Comparison of ENCODE assay signal across 8 mouse cellular contexts in the genomic region with DNA sequence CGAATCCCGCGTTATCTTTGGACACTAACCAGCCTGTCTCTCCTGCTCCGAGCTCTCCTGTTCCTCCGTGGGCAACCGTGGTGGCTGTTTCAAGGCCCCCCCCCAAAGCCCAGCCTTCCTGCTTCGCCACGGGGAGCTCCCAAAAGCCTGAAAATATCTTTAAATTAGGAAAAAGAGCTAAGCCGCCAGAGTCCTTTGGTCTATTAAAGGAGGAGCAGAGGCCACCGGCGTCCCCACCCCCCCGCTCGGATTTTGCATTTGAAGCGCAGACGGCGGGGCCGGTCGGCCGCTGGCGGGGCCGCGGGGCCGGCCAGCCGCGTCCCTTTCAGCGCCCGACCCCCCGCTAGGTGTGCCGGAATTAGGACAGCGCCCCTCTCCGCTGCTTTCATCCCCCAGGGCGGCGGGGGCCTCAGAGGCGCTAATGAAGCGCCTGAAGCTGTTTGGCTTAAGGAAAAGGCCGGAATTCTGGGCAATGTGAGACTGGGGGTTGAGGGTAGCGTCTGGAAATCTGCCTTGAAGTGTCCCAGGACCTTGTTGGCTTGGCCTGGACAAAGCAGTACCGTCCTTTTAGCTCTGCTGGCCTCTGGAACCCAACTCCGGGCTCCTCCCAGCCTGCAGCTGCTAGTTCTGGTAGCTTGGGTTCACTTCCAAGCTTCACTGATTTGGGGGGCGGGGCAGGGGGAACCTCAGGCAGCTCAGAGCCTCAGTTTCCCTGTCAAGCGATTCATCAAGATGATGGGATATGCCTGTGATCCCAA. TPM values are rescaled to one million over a fixed set of nuclear protein-coding genes. Genes with fewer than 3 reads are reported as not detected.
DNase-seq lines count a peak whose midpoint lies in the region; ATAC-seq and TF ChIP-seq lines count a peak whose summit lies in the region.

No protein-coding gene starts in this region.

- no peaks in the 10 kb centered on the region for H3K79me2 ChIP-seq in heart, adult 2 months (replicated peaks; ENCODE audit: control insufficient read depth, insufficient read depth, low read length)

- TF ChIP-seq EP300 in heart, adult 2 months (IDR thresholded peaks at IDR 0.05; ENCODE audit: insufficient read depth, low read depth, low read length) = no peak

- no peaks in the 10 kb centered on the region for H3K36me3 ChIP-seq in heart, adult 2 months (ENCODE audit: control insufficient read depth, insufficient read depth, low read length)
- H3K36me3 ChIP-seq in forebrain, embryonic 12.5 days (replicated peaks) = no peaks in the 10 kb centered on the region
- no peaks in the 10 kb centered on the region for H3K36me3 ChIP-seq in limb, embryonic 11.5 days (ENCODE audit: control insufficient read depth, insufficient read depth, low read length)
- H3K36me3 ChIP-seq in neural tube, embryonic 14.5 days (ENCODE audit: control insufficient read depth, insufficient read depth, low read length) = no peaks in the 10 kb centered on the region

- peaks cover 5% of the 10 kb centered on the region; the same call in 1 of the 2 replicates for H3K4me1 ChIP-seq in heart, adult 2 months (ENCODE audit: control insufficient read depth, insufficient read depth, low read length)
- peaks cover 26% of the 10 kb centered on the region for H3K4me1 ChIP-seq in forebrain, embryonic 12.5 days
- peaks cover 12% of the 10 kb centered on the region; the same call in 1 of the 2 replicates for H3K4me1 ChIP-seq in limb, embryonic 11.5 days (ENCODE audit: control insufficient read depth, insufficient read depth, low read length)
- peaks cover 10% of the 10 kb centered on the region for H3K4me1 ChIP-seq in neural tube, embryonic 14.5 days (ENCODE audit: control insufficient read depth, insufficient read depth, low read length)

- TF ChIP-seq POLR2A in heart, adult 2 months (IDR thresholded peaks at IDR 0.05; ENCODE audit: insufficient read depth, low read depth, low read length) = no peak

- intact Hi-C loops in heart, adult 2 months (cut with DNase I) = no loop called here
- intact Hi-C loops in heart, postnatal 25 days (cut with DNase I) = no loop called here

- H3K9me3 ChIP-seq in forebrain, embryonic 12.5 days = 0 out of 2 replicates have a peak, but pooled peaks cover 4% of the 10 kb centered on the region
- H3K9me3 ChIP-seq in limb, embryonic 11.5 days (ENCODE audit: control insufficient read depth, low read length) = no peaks in the 10 kb centered on the region
- H3K9me3 ChIP-seq in neural tube, embryonic 14.5 days (ENCODE audit: control insufficient read depth, low read length) = no peaks in the 10 kb centered on the region

- peak; percentile 33 for ATAC-seq in forebrain, embryonic 12.5 days (ENCODE audit: low FRiP score)
- no peak for ATAC-seq in limb, embryonic 11.5 days (ENCODE audit: insufficient number of reproducible peaks, low FRiP score, low TSS enrichment, low read depth)
- no peak for ATAC-seq in neural tube, embryonic 14.5 days (ENCODE audit: low read depth)

- no peak overlapping the region for H3K9ac ChIP-seq in heart, adult 2 months (ENCODE audit: low read depth, low read length)
- H3K9ac ChIP-seq in forebrain, embryonic 12.5 days = peak overlapping the region; percentile 80
- peak overlapping the region; percentile 72 for H3K9ac ChIP-seq in limb, embryonic 11.5 days (ENCODE audit: low read length)
- peak overlapping the region; percentile 83 for H3K9ac ChIP-seq in neural tube, embryonic 14.5 days (replicated peaks; ENCODE audit: low read depth, low read length)

- H3K27ac ChIP-seq in heart, adult 2 months = no peak overlapping the region
- peak overlapping the region; percentile 81 for H3K27ac ChIP-seq in forebrain, embryonic 12.5 days
- peak overlapping the region; percentile 77 for H3K27ac ChIP-seq in limb, embryonic 11.5 days (replicated peaks; ENCODE audit: low read depth, low read length)
- H3K27ac ChIP-seq in neural tube, embryonic 14.5 days (ENCODE audit: low read depth, low read length) = 0 out of 2 replicates have a peak overlapping the region, but pooled peaks have one; percentile 87

- no peak for TF ChIP-seq CTCF in heart, adult 2 months (IDR thresholded peaks at IDR 0.05)

- peak in 1 of 2 experiments; percentile 34 for DNase-seq in heart, adult 2 months
- DNase-seq in heart, postnatal 25 days (ENCODE audit: low spot score) = no peak
- peak; percentile 68 for DNase-seq in ZHBTc4 (ENCODE audit: low read depth, low spot score)
- DNase-seq in limb, embryonic 11.5 days (ENCODE audit: low spot score) = peak; percentile 64
- no peak for DNase-seq in ovary, postnatal 14 days (ENCODE audit: low spot score)
- DNase-seq in thymus, postnatal 10 days (ENCODE audit: low spot score in 2 of 2) = no peak

- H3K4me3 ChIP-seq in heart, adult 2 months = peak overlapping the region; percentile 60; the same call in 1 of the 2 replicates
- H3K4me3 ChIP-seq in forebrain, embryonic 12.5 days (replicated peaks) = peak overlapping the region; percentile 67
- H3K4me3 ChIP-seq in limb, embryonic 11.5 days (ENCODE audit: low read depth, low read length) = peak overlapping the region; percentile 69
- H3K4me3 ChIP-seq in neural tube, embryonic 14.5 days (ENCODE audit: low read depth, low read length) = peak overlapping the region; percentile 62

- H3K4me2 ChIP-seq in forebrain, embryonic 12.5 days = peak overlapping the region; percentile 91
- H3K4me2 ChIP-seq in limb, embryonic 11.5 days (ENCODE audit: low read depth, severe bottlenecking) = peak overlapping the region; percentile 85
- H3K4me2 ChIP-seq in neural tube, embryonic 14.5 days (ENCODE audit: low read depth, low read length) = peak overlapping the region; percentile 91

- peaks cover 3% of the 10 kb centered on the region; the same call in 1 of the 2 replicates for H3K27me3 ChIP-seq in heart, adult 2 months (ENCODE audit: control insufficient read depth, insufficient read depth, low read length)
- peaks cover 21% of the 10 kb centered on the region for H3K27me3 ChIP-seq in forebrain, embryonic 12.5 days
- H3K27me3 ChIP-seq in limb, embryonic 11.5 days (ENCODE audit: control insufficient read depth, insufficient read depth, low read length) = peaks cover 4% of the 10 kb centered on the region; the same call in 1 of the 2 replicates
- no peaks in the 10 kb centered on the region for H3K27me3 ChIP-seq in neural tube, embryonic 14.5 days (ENCODE audit: control insufficient read depth, insufficient read depth, low read length)

- 8% methylated on average over 41 of the region's 41 CpGs for WGBS in heart, adult 2 months
- under 1% methylated on average over 41 of the region's 41 CpGs for WGBS in forebrain, embryonic 12.5 days
- under 1% methylated on average over 41 of the region's 41 CpGs for WGBS in limb, embryonic 11.5 days
- under 1% methylated on average over 41 of the region's 41 CpGs for WGBS in neural tube, embryonic 14.5 days

RNA-seq across cellular contexts. Expression of a gene that starts 23.6 kb away (rescaled TPM):
- 10 to 100 TPM; 11.3 to 12.9 TPM for total RNA-seq in heart, adult 2 months (2021)
- 33.8 and 45.8 TPM in 2 replicates for polyA plus RNA-seq in heart, adult 2 months (2012; rRNA removed)
- total RNA-seq in heart, postnatal 25 days (2021) = 10 to 100 TPM; 12.7 to 17.8 TPM
- 30.4 and 31.3 TPM in 2 replicates for polyA plus RNA-seq in forebrain, embryonic 12.5 days (2016; fragmentation: Nextera tagmentation; extraction: Ambion mirVana)
- polyA plus RNA-seq in limb, embryonic 11.5 days (2014; fragmentation: Nextera tagmentation; extraction: Ambion mirVana) = 20.7 and 23.0 TPM in 2 replicates
- polyA plus RNA-seq in neural tube, embryonic 14.5 days (2014; fragmentation: Nextera tagmentation; extraction: Ambion mirVana) = 60.8 and 75.0 TPM in 2 replicates

Comparison
In these comparisons a context has a peak if more than half of its experiments do, and no peak if none do; other contexts are left out.
1. DNase-seq: peak in ZHBTc4 (single experiment) and limb, embryonic 11.5 days (single experiment); none in heart, postnatal 25 days (single experiment), ovary, postnatal 14 days (single experiment) and thymus, postnatal 10 days (0 of 2).
2. Peak in every context shown above with its lines, with median percentiles within 50 percentile points of each other: H3K4me3 ChIP-seq and H3K4me2 ChIP-seq.